Mouse (Mus musculus): ENCODE measurements around the gene Upp2.

Gene Upp2

DNA sequence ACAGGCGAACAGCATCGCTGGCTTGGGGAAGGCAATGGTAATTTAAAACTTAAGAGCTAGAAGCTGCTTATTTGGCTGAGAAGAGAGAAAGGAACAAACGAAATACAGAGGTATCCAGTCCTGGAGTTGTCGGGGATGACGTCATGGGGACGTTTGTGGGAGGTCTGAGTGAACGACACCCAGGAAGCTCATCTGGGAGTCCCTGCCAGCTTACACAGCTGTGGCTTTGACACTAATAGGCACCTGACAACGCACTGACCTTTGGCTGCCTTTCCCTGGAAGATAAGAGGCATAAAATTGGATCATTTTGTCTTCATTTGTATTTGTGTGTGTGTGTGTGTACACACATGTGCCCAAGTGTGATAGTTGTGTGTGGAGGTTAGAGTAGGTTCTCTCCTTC is 130.4 kb downstream of the Upp2 start:
- no peak for DNase-seq

DNA sequence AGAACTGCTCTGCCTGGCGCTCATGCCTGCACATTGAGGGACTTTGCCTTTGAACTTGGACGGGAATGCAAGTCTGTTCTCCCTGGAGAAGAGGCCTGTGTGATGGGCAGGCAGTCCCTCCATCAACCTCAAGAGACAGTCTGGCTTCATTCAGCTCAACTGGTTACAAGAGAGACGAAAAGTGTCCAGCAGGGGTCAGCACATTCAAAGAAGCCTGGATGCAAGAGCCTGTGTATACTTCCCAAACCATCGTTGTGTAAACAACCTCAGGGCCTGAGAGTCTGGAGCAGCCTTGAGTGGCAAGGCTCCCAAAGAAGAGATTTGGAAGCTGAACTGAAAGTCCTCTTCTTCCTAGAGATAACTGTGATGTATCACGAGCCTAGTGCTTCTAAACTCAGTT is 132.8 kb downstream of the Upp2 start:
- peak; percentile 74 for DNase-seq

GRCm38 (mm10) chr2:58700354-58700753 is 133.3 kb downstream of the Upp2 start:
- DNase-seq, result no peak

DNA sequence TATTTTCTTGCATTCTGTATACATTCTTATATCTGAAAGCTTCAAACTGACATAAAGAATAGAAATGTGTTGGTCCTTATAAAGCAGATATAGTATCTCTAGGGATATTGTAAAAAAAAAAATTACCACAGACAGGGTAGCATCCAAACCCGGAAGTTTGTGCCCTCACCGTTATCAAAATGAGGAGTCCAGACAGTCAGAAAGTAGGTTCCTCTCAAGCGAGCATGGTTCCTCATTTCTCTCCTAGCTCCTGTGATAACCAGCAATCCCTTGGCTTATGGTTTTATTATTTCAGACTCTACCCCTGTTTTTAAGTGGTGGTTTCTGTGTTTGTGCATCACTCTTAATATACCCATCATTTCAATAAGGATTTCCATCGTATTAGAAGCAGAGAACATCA is 134.5 kb downstream of the Upp2 start:
- DNase-seq, result no peak

GRCm38 (mm10) chr2:58703226-58703625 is 136.1 kb downstream of the Upp2 start:
- DNase-seq, result no peak

DNA sequence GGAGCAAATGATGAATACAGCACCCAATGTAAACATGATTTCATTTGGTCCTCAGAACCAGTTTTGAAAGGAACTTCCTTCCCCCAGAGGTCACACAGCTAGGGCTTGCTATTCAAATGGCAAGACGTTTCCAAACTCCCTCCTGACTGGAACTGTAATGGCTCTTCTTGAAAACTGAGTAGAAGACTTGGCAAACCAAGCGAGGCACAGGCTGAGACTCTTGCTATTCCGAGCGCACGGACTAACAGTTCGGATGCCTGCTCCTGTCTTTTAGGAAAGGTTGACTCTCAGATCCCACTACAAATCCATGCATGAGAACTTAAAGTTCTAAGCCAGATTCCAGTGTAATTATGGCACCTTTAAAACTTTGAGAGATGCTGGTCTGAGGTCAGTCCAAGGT is 136.5 kb downstream of the Upp2 start:
- no peak for DNase-seq

DNA sequence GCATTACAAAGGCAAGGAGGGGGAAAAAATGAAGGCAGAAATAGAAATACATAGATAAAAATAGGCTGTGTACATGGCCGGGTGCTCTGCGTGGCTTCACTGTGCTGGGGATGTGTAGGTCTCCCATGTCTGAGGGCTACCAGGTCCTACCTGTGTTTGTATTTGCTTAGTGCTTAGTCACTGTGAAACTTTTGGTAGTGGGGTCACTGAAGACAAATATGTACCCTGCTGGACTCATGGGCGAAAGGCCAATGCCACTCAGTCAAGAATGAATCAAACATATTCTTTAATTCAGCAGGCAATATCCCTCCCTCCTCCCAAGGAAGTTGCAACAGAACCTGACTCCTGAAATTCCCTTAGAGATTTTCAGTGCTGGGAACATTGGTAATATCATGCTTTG is 137.5 kb downstream of the Upp2 start:
- DNase-seq, result no peak

- DNase-seq, result no peak
Measured at GRCm38 (mm10) chr2:58707676-58708075, 140.6 kb downstream of the Upp2 start.

- DNase-seq, result no peak
Measured at GRCm38 (mm10) chr2:58710234-58710633, 143.1 kb downstream of the Upp2 start.

- DNase-seq, result no peak
Measured at GRCm38 (mm10) chr2:58711049-58711448, 144.0 kb downstream of the Upp2 start.

DNA sequence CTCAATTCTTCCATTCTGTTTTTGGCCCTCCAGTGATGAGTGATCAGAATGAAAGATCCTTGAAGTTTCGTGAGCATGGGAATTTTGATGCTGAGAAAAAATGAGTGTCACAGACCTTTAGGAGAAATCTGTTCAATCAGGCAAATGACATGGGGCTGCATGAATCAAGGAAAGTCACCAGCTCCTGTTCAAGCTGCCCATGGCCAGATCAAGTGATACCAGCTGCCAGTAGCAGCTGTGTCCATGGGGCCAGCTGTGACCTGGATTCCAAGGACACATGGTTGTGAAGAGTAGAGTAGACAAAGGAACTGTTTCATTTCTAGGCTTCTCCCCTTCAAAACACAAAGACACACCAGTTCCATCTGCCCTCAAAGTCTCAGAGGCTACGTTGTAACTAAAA is 144.4 kb downstream of the Upp2 start:
- no peak for DNase-seq

DNA sequence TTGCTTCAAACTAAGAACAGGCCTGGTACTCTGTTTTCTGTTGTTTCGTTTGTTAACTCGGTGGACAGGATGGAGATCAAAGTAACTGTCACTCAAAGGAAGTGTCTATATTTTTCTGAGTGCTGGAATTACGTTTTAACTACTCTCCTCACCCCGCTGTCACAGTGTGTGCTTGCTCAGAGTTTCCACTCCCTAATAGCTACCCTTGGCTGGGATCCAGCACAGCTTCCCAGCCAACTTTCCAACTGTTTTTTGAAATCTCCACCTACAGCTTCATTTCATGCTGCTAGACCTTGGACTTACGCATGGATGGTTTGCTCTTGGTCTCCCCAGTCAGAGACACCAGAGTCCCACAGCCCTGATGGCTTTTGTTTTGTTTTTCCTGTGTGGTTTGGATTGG is 144.8 kb downstream of the Upp2 start:
- DNase-seq, result peak; percentile 14

DNA sequence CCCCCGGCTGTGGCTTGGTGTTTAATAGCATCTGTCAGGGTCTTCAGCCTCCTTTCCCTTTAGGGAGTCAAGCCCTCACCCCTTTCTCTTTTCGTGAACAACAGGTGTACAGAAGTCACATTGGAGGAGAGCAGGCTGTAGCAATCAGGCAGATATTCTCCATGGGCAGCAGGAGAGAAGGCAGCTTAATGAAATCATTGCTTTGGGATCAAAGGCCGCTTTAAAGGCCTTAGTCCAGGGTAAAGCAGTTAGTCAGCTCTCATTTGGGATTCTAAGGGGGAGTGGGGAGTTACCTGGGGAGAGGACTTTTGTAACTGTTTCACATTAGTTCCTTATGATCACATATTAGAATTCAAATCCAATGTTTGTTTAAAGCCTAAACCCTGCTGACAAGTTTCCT is 150.8 kb downstream of the Upp2 start:
- no peak for DNase-seq

- DNase-seq, result peak; percentile 8
Measured at GRCm38 (mm10) chr2:58737192-58737820, 170.2 kb downstream of the Upp2 start.

DNA sequence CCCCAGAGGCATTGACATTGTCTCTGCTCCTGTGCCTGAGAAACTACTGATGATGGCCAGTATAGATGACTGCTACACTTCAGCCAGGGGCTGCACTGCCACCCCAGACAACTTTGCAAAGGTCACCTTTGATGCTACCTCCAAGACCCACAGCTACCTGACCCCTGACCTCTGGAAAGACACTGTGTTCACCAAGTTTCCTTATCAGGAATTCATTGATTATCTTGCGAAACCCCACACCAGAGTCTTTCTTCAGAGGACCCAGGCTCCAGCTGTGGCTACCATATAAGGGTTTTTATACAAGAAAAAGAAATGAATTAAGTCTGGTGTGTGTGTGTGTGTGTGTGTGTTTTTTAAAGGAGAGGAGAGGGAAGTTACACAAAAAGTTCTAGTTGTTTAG is 174.1 kb downstream of the Upp2 start:
- DNase-seq, result no peak

- DNase-seq, result no peak
Measured at GRCm38 (mm10) chr2:58742026-58742425, 174.9 kb downstream of the Upp2 start.

- DNase-seq, result no peak
Measured at GRCm38 (mm10) chr2:58743446-58743845, 176.3 kb downstream of the Upp2 start.

GRCm38 (mm10) chr2:58747483-58748229 is 180.6 kb downstream of the Upp2 start:
- no peak for DNase-seq

DNA sequence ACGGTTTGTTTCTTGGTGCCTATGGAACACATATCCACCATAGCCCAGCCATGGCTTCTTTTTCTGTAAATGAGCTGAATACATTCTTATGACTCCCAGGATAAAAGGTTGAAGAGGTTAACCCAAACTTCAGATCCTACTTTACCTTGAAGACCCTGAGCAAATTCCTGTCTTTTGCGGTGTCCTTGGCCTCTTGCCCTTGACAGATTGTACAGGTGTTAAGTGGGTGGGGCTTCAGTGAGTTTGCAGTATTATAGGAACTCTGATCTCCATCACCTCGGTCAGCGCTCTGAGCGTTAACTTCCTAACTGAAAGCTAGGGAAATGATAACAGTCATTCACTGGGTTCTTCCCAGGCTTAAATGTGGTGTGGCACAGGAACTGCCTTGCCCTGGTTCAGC is 181.2 kb downstream of the Upp2 start:
- DNase-seq, result no peak

GRCm38 (mm10) chr2:58752891-58753290 is 185.8 kb downstream of the Upp2 start:
- no peak for DNase-seq

GRCm38 (mm10) chr2:58754736-58755135 is 187.6 kb downstream of the Upp2 start:
- no peak for DNase-seq

- DNase-seq, result no peak
Measured at GRCm38 (mm10) chr2:58758081-58758480, 191.0 kb downstream of the Upp2 start.

GRCm38 (mm10) chr2:58759676-58760075 is 192.6 kb downstream of the Upp2 start:
- DNase-seq, result no peak

DNA sequence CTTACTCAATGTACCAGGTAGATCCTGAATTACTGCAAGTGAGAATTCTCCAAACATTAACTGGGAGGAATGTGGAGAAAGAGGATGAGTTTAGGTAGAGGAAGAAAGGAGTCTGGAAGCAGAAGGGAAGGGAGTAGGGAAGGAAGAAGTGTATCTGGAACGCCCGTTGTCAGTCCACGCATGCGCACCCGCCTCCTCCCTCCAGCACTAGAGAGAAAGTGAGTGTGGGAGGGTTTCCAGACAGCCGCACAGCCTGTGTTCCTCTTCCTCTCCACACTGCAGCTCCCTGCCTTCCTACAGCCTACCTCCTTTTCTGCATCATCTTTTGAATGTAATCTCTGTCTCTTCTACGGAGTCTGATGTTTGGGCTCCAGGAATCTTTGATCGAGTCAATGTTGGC is 198.0 kb downstream of the Upp2 start:
- DNase-seq, result peak; percentile 59

GRCm38 (mm10) chr2:58773833-58774232 is 206.7 kb downstream of the Upp2 start:
- DNase-seq, result no peak

Data from right cerebral cortex, postnatal 14 days (tissue).